Mouse (Mus musculus) embryonic facial prominence, embryonic 13.5 days (tissue): ENCODE data around the gene Kmt2b. TPM values are rescaled to one million over a fixed set of nuclear protein-coding genes. Genes with fewer than 3 reads are reported as not detected.

ENCODE experiments used
- ATAC-seq: fragments of 200-750 bp; cut with Nextera tagmentation; 2 replicates; pipeline ENCODE4 v1.8.0; 2017; ENCODE audit warnings: low read depth; ENCODE audit not compliant: insufficient number of reproducible peaks, insufficient read depth, low FRiP score, low TSS enrichment
- H3K27ac ChIP-seq: fragments of 300-500 bp; sonication (generic); 2 replicates; pipeline ENCODE4 v1.5.1; 2015; ENCODE audit warnings: moderate library complexity, mild to moderate bottlenecking, inconsistent platforms
- H3K27me3 ChIP-seq: fragments of 300-500 bp; sonication (generic); 2 replicates; pipeline ENCODE4 v1.6.1; 2015; ENCODE audit warnings: mild to moderate bottlenecking, inconsistent platforms
- H3K36me3 ChIP-seq: fragments of 300-500 bp; sonication (generic); 2 replicates; pipeline ENCODE4 v1.6.1; 2015; ENCODE audit warnings: mild to moderate bottlenecking, inconsistent platforms
- H3K4me1 ChIP-seq: fragments of 300-500 bp; sonication (generic); 2 replicates; pipeline ENCODE4 v1.6.1; 2015; ENCODE audit warnings: inconsistent platforms
- H3K4me2 ChIP-seq: fragments of 300-500 bp; sonication (generic); 2 replicates; pipeline ENCODE4 v1.6.1; 2015; ENCODE audit warnings: moderate library complexity, mild to moderate bottlenecking, inconsistent platforms
- H3K4me3 ChIP-seq: fragments of 300-500 bp; sonication (generic); 2 replicates; pipeline ENCODE4 v1.5.1; 2015; ENCODE audit warnings: mild to moderate bottlenecking, inconsistent platforms
- H3K9ac ChIP-seq: fragments of 300-500 bp; sonication (generic); 2 replicates; pipeline ENCODE4 v1.6.1; 2015; ENCODE audit warnings: mild to moderate bottlenecking, inconsistent platforms
- H3K9me3 ChIP-seq: fragments of 300-500 bp; sonication (generic); 2 replicates; pipeline ENCODE4 v1.6.1; 2016; ENCODE audit warnings: inconsistent platforms
- WGBS: fragments of 180-500 bp; shearing (Covaris S2); methylation state at CpG from one replicate; pipeline ENCODE4 v1.1.7; 2015; ENCODE audit warnings: mixed read lengths; 5-methylcytosine and 5-hydroxymethylcytosine counted together
- polyA plus RNA-seq: library from polyadenylated mRNA; unstranded; fragments of >200 nt; fragmentation: Nextera tagmentation; extraction: Ambion mirVana; gene quantifications from 2 replicates; pipeline ENCODE4 v1.2.1, GENCODE M21; 2015

The Kmt2b gene
- polyA plus RNA-seq, 1 experiment from 2014 or later, result 13.8 TPM

DNA sequence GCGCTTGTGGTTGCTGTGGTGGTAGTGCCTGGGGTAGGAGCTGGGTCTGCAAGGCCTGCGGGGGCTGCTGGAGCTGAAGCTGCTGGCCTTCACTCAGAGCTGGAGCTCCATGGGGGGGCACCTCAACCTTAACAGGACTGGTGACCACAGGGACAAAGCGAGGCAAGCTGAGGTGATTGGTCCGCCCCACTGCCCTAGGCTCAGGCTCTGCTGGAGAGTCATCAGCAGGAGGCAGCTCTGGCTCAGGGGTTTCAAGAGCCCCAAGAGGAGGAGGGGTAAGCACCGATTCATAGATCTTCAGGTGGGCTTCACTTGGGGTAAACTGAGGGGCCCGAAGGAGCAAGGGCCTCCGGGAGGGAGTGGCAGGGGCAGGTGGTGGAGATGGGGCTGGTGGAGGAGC, 3.4 kb downstream of the Kmt2b start:
- 96% methylated on average over 7 of the region's 7 CpGs for WGBS
- Histone ChIP-seq H3K36me3 (peaks cover 66% of the 10 kb centered on the region), H3K9me3 (no peaks in the 10 kb centered on the region)

DNA sequence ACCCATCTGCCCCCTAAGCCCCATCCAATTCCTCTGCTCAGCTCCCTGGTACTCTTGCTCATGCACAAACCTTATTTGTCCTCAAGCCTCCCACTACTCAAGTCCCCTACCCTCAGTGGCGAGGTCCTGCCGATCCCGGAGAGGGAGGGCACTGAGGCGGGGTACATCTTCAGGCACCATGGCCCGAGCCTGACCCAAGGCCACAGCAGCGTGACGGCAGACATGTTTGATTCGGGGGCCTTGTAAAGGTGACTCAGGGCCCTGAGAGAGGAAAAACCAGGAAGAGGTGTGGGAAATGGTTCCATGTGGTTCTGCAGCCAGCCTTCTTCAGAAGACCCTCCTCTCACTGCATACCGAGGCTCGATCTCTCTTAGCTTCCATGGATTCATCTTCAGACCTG, 4.2 kb downstream of the Kmt2b start:
- Histone ChIP-seq H3K9me3 (no peaks in the 10 kb centered on the region), H3K36me3 (peaks cover 75% of the 10 kb centered on the region), H3K4me3 (no peak overlapping the region), H3K27me3 (no peaks in the 10 kb centered on the region), H3K9ac (0 out of 2 replicates have a peak overlapping the region, but pooled peaks have one; percentile 36), H3K4me1 (peaks cover 13% of the 10 kb centered on the region), H3K27ac (no peak overlapping the region), H3K4me2 (no peak overlapping the region)
- WGBS, result 91% methylated on average over 10 of the region's 10 CpGs
- no peak for ATAC-seq

More for the DNA sequence above, 3.4 kb downstream of the Kmt2b start:
- H3K9ac ChIP-seq, result no peak overlapping the region
- no peak overlapping the region for H3K4me2 ChIP-seq
- H3K27me3 ChIP-seq, result no peaks in the 10 kb centered on the region
- H3K27ac ChIP-seq, result no peak overlapping the region
- peaks cover 19% of the 10 kb centered on the region for H3K4me1 ChIP-seq
- ATAC-seq, result no peak
- no peak overlapping the region for H3K4me3 ChIP-seq

DNA sequence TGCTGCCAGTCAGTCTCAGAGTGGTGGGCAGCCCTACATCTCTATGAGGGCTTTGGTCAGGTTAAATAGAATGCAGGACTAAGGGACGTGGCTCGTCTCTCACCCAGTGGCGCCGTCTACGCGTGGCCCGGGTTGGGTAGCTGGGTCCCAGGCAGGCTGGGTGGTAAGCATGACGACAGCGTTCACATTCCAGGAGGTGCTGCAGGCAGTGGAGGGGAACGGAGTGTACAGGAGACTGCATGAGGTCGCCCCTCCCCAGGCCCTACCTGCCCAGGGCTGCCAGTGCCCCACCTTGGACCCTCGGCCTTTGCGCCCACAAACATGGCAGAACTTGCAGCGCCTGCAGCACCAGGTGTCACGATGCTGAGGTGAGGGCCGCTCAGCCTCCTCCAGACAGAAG, 7.0 kb downstream of the Kmt2b start:
- Histone ChIP-seq H3K4me2 (no peak overlapping the region), H3K36me3 (peaks cover 99% of the 10 kb centered on the region), H3K4me3 (no peak overlapping the region), H3K27me3 (no peaks in the 10 kb centered on the region), H3K27ac (no peak overlapping the region), H3K9me3 (no peaks in the 10 kb centered on the region), H3K9ac (no peak overlapping the region), H3K4me1 (peaks cover 1% of the 10 kb centered on the region; the same call in 1 of the 2 replicates)
- 95% methylated on average over 16 of the region's 16 CpGs for WGBS
- ATAC-seq, result no peak

DNA sequence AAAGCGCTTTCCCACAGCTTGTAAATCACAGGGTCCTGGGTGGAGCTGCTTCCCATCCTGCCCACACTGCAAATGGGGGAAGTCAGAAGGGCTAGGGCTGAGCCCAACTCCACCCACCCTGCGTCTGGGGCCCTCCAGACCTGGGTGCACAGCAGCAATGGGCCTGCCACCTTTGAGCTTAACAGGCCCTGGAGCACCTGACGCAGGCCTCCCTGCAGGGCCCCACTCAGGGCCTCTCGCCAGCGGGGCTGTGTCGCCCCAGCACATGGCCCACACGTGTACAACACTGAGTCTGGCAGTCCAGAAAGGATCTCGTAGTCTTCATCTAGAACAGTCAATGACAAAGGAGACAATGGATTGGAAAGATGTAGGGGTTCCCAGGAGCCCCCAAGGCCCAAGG, 8.6 kb downstream of the Kmt2b start:
- H3K36me3 ChIP-seq, result peaks cover 99% of the 10 kb centered on the region
- no peak overlapping the region for H3K27ac ChIP-seq
- no peak overlapping the region for H3K9ac ChIP-seq
- H3K4me3 ChIP-seq, result no peak overlapping the region
- ATAC-seq, result no peak
- H3K4me1 ChIP-seq, result no peaks in the 10 kb centered on the region
- H3K4me2 ChIP-seq, result no peak overlapping the region
- WGBS, result 96% methylated on average over 8 of the region's 8 CpGs
- H3K9me3 ChIP-seq, result no peaks in the 10 kb centered on the region
- no peaks in the 10 kb centered on the region for H3K27me3 ChIP-seq

DNA sequence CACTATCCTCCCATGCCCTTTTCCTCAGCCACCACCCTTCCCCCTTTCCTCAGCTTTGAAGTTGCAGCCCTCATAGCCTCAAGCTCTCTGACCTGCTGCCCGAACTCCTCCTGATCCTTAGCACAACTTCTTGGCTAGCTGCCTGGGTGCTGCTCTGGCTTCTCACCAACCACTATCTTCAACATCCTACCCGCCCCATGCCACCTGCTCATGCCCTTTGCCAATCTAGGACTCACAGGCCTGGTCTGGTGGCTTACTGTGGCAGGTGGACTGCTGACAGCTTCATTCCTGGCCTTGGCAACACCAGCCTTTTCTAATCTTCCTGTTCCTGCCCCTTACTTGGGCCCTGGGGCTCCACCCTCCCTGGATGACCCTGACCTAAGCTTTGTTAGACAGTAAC, 15.6 kb downstream of the Kmt2b start:
- no peaks in the 10 kb centered on the region for H3K27me3 ChIP-seq
- no peak overlapping the region for H3K4me3 ChIP-seq
- no peaks in the 10 kb centered on the region for H3K4me1 ChIP-seq
- no peak for ATAC-seq
- H3K36me3 ChIP-seq, result peaks cover 97% of the 10 kb centered on the region
- H3K27ac ChIP-seq, result no peak overlapping the region
- WGBS, result 71% methylated on average over 2 of the region's 2 CpGs
- H3K4me2 ChIP-seq, result no peak overlapping the region
- H3K9me3 ChIP-seq, result no peaks in the 10 kb centered on the region
- no peak overlapping the region for H3K9ac ChIP-seq

DNA sequence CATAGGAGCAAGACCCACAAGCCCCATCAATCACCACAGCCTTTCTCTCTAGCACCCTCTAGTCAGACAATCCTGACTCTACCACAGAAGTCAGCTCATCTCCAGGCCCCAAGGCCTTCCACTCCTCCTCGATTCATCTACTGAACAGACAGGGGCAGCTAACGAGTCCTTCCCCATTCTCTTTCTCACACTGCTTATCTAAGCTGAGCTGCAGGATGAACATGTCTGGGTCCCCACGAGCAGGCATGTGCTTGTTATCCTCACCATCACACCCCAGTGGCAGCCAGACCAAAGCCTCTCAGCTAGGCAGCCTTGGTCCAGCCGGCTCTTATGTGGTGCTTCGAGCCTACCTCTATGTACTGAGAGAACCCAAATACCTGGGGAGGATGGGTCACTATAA, 16.1 kb downstream of the Kmt2b start:
- no peak for ATAC-seq
- no peak overlapping the region for H3K9ac ChIP-seq
- H3K27ac ChIP-seq, result no peak overlapping the region
- peaks cover 94% of the 10 kb centered on the region for H3K36me3 ChIP-seq
- no peaks in the 10 kb centered on the region for H3K9me3 ChIP-seq
- WGBS, result 90% methylated on average over 5 of the region's 5 CpGs
- H3K4me1 ChIP-seq, result no peaks in the 10 kb centered on the region
- H3K4me3 ChIP-seq, result no peak overlapping the region
- H3K4me2 ChIP-seq, result no peak overlapping the region
- H3K27me3 ChIP-seq, result no peaks in the 10 kb centered on the region

DNA sequence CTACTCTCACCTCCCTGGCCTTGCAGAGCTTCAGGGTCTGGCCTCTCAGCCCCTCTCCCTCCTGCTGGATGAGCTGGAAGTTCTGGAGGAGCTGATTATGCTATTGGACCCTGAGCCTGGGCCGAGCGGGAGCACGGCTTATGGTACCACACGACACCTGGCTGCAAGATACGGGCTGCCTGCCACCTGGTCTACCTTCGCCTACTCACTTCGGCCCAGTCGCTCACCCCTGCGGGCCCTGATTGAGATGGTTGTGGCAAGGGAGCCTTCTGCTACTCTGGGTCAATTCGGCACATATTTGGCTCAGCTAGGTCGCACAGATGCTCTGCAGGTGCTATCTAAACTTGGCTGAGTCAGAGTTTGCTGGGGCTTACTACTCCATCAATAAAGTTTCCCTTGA, 21.0 kb downstream of the Kmt2b start:
- Histone ChIP-seq H3K9ac (no peak overlapping the region), H3K4me3 (no peak overlapping the region), H3K4me2 (no peak overlapping the region), H3K4me1 (peaks cover 9% of the 10 kb centered on the region), H3K27me3 (no peaks in the 10 kb centered on the region), H3K36me3 (peaks cover 74% of the 10 kb centered on the region), H3K27ac (no peak overlapping the region), H3K9me3 (no peaks in the 10 kb centered on the region)
- ATAC-seq, result no peak
- 92% methylated on average over 11 of the region's 11 CpGs for WGBS

DNA sequence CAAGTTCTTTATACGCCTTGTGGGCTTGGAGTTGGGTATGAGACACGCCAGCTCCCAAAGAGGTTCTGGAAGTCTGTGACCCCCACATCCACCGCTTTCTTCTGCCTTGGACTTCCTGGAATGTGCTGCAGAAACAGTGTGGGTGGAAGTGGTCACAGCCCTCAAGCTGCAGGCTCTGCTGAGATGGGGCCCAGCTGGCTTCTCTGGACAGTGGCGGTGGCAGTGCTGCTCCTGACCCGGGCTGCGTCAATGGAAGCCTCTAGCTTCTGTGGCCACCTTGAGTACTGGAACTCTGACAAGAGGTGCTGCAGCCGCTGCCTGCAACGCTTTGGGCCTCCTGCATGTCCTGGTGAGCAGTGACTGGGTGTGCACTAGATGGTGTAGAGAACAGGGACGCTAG, 22.5 kb downstream of the Kmt2b start:
- peaks cover 20% of the 10 kb centered on the region for H3K4me1 ChIP-seq
- no peak for ATAC-seq
- peaks cover 62% of the 10 kb centered on the region for H3K36me3 ChIP-seq
- no peak overlapping the region for H3K4me2 ChIP-seq
- H3K27ac ChIP-seq, result no peak overlapping the region
- no peak overlapping the region for H3K4me3 ChIP-seq
- 90% methylated on average over 9 of the region's 9 CpGs for WGBS
- H3K9me3 ChIP-seq, result no peaks in the 10 kb centered on the region
- H3K9ac ChIP-seq, result no peak overlapping the region
- no peaks in the 10 kb centered on the region for H3K27me3 ChIP-seq

DNA sequence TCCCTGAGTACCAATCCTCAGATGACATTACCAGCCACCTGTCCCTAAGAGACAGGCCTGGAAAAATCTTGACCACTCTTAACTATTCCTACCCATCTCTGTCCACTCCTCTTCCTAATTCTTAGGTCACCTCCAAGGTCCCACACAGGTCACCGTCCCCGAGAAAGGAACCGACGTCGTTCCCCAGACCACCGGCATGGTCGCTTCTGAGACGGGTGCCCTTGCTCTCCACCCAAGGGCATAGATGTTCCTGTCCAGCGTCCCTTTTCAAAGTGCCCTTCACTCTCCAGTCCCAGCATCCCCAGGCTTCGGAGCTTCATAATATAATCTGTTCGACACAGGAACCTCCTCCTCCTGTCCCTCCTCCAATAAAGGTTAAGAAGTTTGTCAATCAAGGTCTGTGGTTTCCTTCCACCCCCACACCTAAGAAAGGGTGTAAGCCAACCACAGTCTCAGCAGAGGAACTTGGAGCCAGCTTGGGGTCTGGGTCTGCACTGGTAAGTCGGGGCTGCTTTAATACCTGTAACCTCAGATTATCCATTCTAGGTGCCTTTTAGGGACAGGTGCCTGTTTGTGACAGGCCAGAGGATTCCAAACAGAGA, 23.5 kb downstream of the Kmt2b start, which contains the start of gene Igflr1:
Gene Igflr1, plus strand, starts transcription at position 458 of the 602 bp plus-strand sequence.
- WGBS, result 94% methylated on average over 12 of the region's 12 CpGs
- Histone ChIP-seq H3K4me2 (peak within 1 kb of the TSS; percentile 82), H3K27me3 (no peaks in the 10 kb centered on the region), H3K9me3 (no peaks in the 10 kb centered on the region), H3K36me3 (peaks cover 52% of the 10 kb centered on the region), H3K27ac (no peak within 1 kb of the TSS), H3K4me1 (peaks cover 22% of the 10 kb centered on the region), H3K4me3 (peak within 1 kb of the TSS; percentile 76), H3K9ac (peak within 1 kb of the TSS; percentile 83)
- no peak for ATAC-seq

DNA sequence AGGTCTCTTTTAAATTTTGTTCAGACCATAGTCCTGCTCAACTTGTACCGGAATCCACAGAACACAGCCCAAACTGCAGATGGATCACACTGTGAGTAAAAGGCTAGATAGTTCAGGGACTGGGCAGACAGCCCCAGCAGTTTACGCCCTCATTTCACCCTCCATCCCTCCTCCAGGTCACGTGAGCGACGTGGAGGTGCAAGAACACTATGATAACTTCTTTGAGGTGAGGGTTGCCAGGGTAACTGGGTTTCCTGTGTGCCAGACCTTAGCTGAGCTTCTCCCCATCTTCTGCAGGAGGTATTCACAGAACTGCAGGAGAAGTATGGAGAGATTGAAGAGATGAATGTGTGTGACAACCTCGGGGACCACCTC, 24.6 kb downstream of the Kmt2b start:
- Histone ChIP-seq H3K36me3 (peaks cover 40% of the 10 kb centered on the region), H3K4me1 (peaks cover 27% of the 10 kb centered on the region), H3K9me3 (no peaks in the 10 kb centered on the region), H3K9ac (peak overlapping the region; percentile 83), H3K4me2 (peak overlapping the region; percentile 82), H3K4me3 (peak overlapping the region; percentile 76), H3K27ac (peak overlapping the region; percentile 96), H3K27me3 (no peaks in the 10 kb centered on the region)
- no peak for ATAC-seq
- 21% methylated on average over 6 of the region's 6 CpGs for WGBS

DNA sequence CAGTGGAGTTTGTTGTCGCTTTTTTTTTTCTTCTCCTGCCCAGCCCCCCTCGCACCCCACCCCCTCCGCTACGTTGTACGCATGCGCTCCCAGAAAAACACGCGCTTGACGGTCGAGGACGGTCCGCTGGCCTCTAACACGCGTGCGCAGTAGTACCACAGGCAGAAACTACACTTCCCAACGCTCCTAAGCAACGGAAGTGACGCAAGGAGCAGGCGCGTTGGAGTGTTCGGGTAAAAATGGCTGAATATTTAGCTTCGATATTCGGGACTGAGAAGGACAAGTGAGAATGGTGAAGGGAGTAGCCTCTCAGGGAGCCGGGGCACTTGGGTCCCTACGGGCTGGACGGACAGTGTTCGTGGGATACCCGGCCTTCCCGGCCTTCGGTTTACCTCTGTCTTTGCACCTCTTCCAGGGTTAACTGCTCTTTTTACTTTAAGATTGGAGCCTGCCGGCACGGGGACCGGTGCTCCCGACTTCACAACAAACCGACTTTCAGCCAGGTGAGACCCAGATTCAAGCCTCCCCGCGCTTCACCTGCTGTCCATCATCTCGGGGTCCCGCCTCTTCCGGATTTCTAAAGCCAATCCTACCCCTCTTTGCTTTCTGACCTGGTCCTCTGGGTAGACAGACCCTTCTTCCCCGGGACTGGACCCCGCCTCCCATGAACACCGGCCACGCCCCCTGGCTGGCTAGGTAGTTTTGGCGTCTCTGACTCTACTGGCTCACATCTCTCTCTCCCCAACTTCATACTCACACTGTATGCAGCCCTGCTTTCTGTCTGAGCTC, 25.2 kb downstream of the Kmt2b start, which contains the start of the genes U2af1l4, Gm49396 and Psenen:
Gene U2af1l4, plus strand, starts transcription at position 185 of the 789 bp plus-strand sequence.
Gene Gm49396, plus strand, starts transcription at position 228 of the 789 bp plus-strand sequence.
Gene Psenen, minus strand, starts transcription at position 511 of the 789 bp plus-strand sequence.
- Histone ChIP-seq H3K4me3 (peak within 1 kb of the TSS; percentile 76), H3K27ac (peak within 1 kb of the TSS; percentile 96), H3K4me1 (peaks cover 33% of the 10 kb centered on the region), H3K9me3 (no peaks in the 10 kb centered on the region), H3K4me2 (peak within 1 kb of the TSS; percentile 82), H3K9ac (peak within 1 kb of the TSS; percentile 83), H3K27me3 (no peaks in the 10 kb centered on the region), H3K36me3 (peaks cover 34% of the 10 kb centered on the region)
- ATAC-seq, result peak; percentile 84
- under 1% methylated on average over 45 of the region's 45 CpGs for whole genome bisulfite sequencing
